Mouse (Mus musculus) liver, embryonic 12.5 days (tissue): ENCODE measurements around the gene Tmed10. TPM values are rescaled to one million over a fixed set of nuclear protein-coding genes. Genes with fewer than 3 reads are reported as not detected.

Experiments used
- ATAC-seq: fragments of 200-750 bp; cut with Nextera tagmentation; 2 replicates; pipeline ENCODE4 v1.8.0; 2017; ENCODE audit warnings: moderate number of reproducible peaks, mild to moderate bottlenecking, moderate library complexity
- H3K27ac ChIP-seq: fragments of 300-500 bp; sonication (generic); 2 replicates; pipeline ENCODE4 v1.5.1; 2016; ENCODE audit warnings: mild to moderate bottlenecking
- H3K27me3 ChIP-seq: fragments of 300-500 bp; sonication (generic); replicated peaks from 2 replicates; pipeline ENCODE4 v1.6.1; 2016; ENCODE audit warnings: mild to moderate bottlenecking, moderate library complexity
- H3K36me3 ChIP-seq: fragments of 300-500 bp; sonication (generic); 2 replicates; pipeline ENCODE4 v1.6.1; 2016; ENCODE audit warnings: mild to moderate bottlenecking, moderate library complexity
- H3K4me1 ChIP-seq: fragments of 300-500 bp; sonication (generic); 2 replicates; pipeline ENCODE4 v1.6.1; 2016
- H3K4me2 ChIP-seq: fragments of 300-500 bp; sonication (generic); 2 replicates; pipeline ENCODE4 v1.6.1; 2016; ENCODE audit warnings: mild to moderate bottlenecking, moderate library complexity
- H3K4me3 ChIP-seq: fragments of 300-500 bp; sonication (generic); 2 replicates; pipeline ENCODE4 v1.5.1; 2016; ENCODE audit warnings: mild to moderate bottlenecking, moderate library complexity
- H3K9ac ChIP-seq: fragments of 300-500 bp; sonication (generic); 2 replicates; pipeline ENCODE4 v1.6.1; 2016; ENCODE audit warnings: mild to moderate bottlenecking, moderate library complexity
- H3K9me3 ChIP-seq: fragments of 300-500 bp; sonication (generic); replicated peaks from 2 replicates; pipeline ENCODE4 v1.6.1; 2016; ENCODE audit warnings: mild to moderate bottlenecking, moderate library complexity
- WGBS: fragments of 180-500 bp; shearing (Covaris S2); methylation state at CpG from one replicate; pipeline ENCODE4 v1.1.7; 2016; ENCODE audit not compliant: insufficient replicate concordance; 5-methylcytosine and 5-hydroxymethylcytosine counted together
- polyA plus RNA-seq: library from polyadenylated mRNA; unstranded; fragments of >200 nt; fragmentation: Nextera tagmentation; extraction: Ambion mirVana; gene quantifications from 2 replicates; pipeline ENCODE4 v1.2.1, GENCODE M21; 2016

Gene Tmed10
- polyA plus RNA-seq, 1 experiment from 2014 or later: 195 TPM

GRCm38 (mm10) chr12:85344252-85344651 is 30.4 kb downstream of the Tmed10 start:
- no peak overlapping the region for H3K4me2 ChIP-seq
- peaks cover 12% of the 10 kb centered on the region for H3K4me1 ChIP-seq
- no peak for ATAC-seq
- H3K27me3 ChIP-seq: no peaks in the 10 kb centered on the region
- H3K9ac ChIP-seq: no peak overlapping the region
- H3K9me3 ChIP-seq: no peaks in the 10 kb centered on the region
- 78% methylated on average over 7 of the region's 7 CpGs for WGBS
- peaks cover 53% of the 10 kb centered on the region for H3K36me3 ChIP-seq
- no peak overlapping the region for H3K27ac ChIP-seq
- no peak overlapping the region for H3K4me3 ChIP-seq

GRCm38 (mm10) chr12:85342310-85342709 is 32.3 kb downstream of the Tmed10 start:
- 81% methylated on average over 4 of the region's 4 CpGs for WGBS
- H3K36me3 ChIP-seq: peaks cover 35% of the 10 kb centered on the region

GRCm38 (mm10) chr12:85341131-85341530 is 33.5 kb downstream of the Tmed10 start:
- ATAC-seq: no peak

More at GRCm38 (mm10) chr12:85342310-85342709, 32.3 kb downstream of the Tmed10 start:
- H3K9me3 ChIP-seq: no peaks in the 10 kb centered on the region
- H3K27me3 ChIP-seq: no peaks in the 10 kb centered on the region
- H3K4me2 ChIP-seq: no peak overlapping the region
- ATAC-seq: no peak
- H3K27ac ChIP-seq: no peak overlapping the region
- peaks cover 24% of the 10 kb centered on the region for H3K4me1 ChIP-seq
- no peak overlapping the region for H3K9ac ChIP-seq
- H3K4me3 ChIP-seq: no peak overlapping the region

GRCm38 (mm10) chr12:85339947-85340346 is 34.7 kb downstream of the Tmed10 start:
- H3K4me2 ChIP-seq: peak overlapping the region; percentile 82
- peak overlapping the region; percentile 91 for H3K27ac ChIP-seq
- H3K9me3 ChIP-seq: no peaks in the 10 kb centered on the region
- ATAC-seq: no peak
- peak overlapping the region; percentile 85 for H3K4me3 ChIP-seq
- H3K27me3 ChIP-seq: no peaks in the 10 kb centered on the region
- H3K9ac ChIP-seq: peak overlapping the region; percentile 96; the same call in 1 of the 2 replicates
- peaks cover 44% of the 10 kb centered on the region for H3K36me3 ChIP-seq
- WGBS: 22% methylated on average over 4 of the region's 4 CpGs
- H3K4me1 ChIP-seq: peaks cover 36% of the 10 kb centered on the region

More at GRCm38 (mm10) chr12:85341131-85341530, 33.5 kb downstream of the Tmed10 start:
- Histone ChIP-seq H3K4me3 (no peak overlapping the region), H3K27me3 (no peaks in the 10 kb centered on the region), H3K27ac (no peak overlapping the region), H3K36me3 (peaks cover 38% of the 10 kb centered on the region), H3K4me2 (no peak overlapping the region), H3K4me1 (peaks cover 35% of the 10 kb centered on the region), H3K9ac (no peak overlapping the region), H3K9me3 (no peaks in the 10 kb centered on the region)
- 38% methylated on average over 1 of the region's 1 CpGs for WGBS

GRCm38 (mm10) chr12:85339243-85339729 is 35.4 kb downstream of the Tmed10 start, which contains the start of gene Nek9:
Gene Nek9 (minus strand): TSS chr12:85339362.
- Histone ChIP-seq H3K9me3 (no peaks in the 10 kb centered on the region), H3K9ac (peak within 1 kb of the TSS; percentile 96)

GRCm38 (mm10) chr12:85338815-85339214 is 35.8 kb downstream of the Tmed10 start:
- Histone ChIP-seq H3K4me1 (peaks cover 36% of the 10 kb centered on the region), H3K9me3 (no peaks in the 10 kb centered on the region), H3K4me3 (peak overlapping the region; percentile 85), H3K4me2 (peak overlapping the region; percentile 82), H3K27ac (peak overlapping the region; percentile 91), H3K36me3 (peaks cover 43% of the 10 kb centered on the region), H3K9ac (peak overlapping the region; percentile 96), H3K27me3 (no peaks in the 10 kb centered on the region)
- WGBS: under 1% methylated on average over 41 of the region's 42 CpGs
- peak; percentile 67 for ATAC-seq

More at GRCm38 (mm10) chr12:85339243-85339729, 35.4 kb downstream of the Tmed10 start, which contains the start of gene Nek9:
- Histone ChIP-seq H3K27ac (peak within 1 kb of the TSS; percentile 91), H3K4me3 (peak within 1 kb of the TSS; percentile 85), H3K27me3 (no peaks in the 10 kb centered on the region), H3K36me3 (peaks cover 43% of the 10 kb centered on the region), H3K4me2 (peak within 1 kb of the TSS; percentile 82), H3K4me1 (peaks cover 36% of the 10 kb centered on the region)
- peak; percentile 88 for ATAC-seq
- under 1% methylated on average over 36 of the region's 36 CpGs for WGBS

- H3K9me3 ChIP-seq: no peaks in the 10 kb centered on the region
- H3K36me3 ChIP-seq: peaks cover 46% of the 10 kb centered on the region
- H3K9ac ChIP-seq: peak overlapping the region; percentile 96
- WGBS: 51% methylated on average over 6 of the region's 6 CpGs
- no peaks in the 10 kb centered on the region for H3K27me3 ChIP-seq
- peaks cover 36% of the 10 kb centered on the region for H3K4me1 ChIP-seq
- ATAC-seq: peak; percentile 66
- H3K27ac ChIP-seq: peak overlapping the region; percentile 91
- H3K4me3 ChIP-seq: peak overlapping the region; percentile 85
- H3K4me2 ChIP-seq: peak overlapping the region; percentile 82
Observed at GRCm38 (mm10) chr12:85337567-85338311, 36.9 kb downstream of the Tmed10 start.

GRCm38 (mm10) chr12:85330153-85330552 is 44.5 kb downstream of the Tmed10 start:
- WGBS: 79% methylated on average over 7 of the region's 7 CpGs
- Histone ChIP-seq H3K27ac (no peak overlapping the region), H3K9me3 (no peaks in the 10 kb centered on the region), H3K4me3 (no peak overlapping the region), H3K4me2 (no peak overlapping the region), H3K36me3 (peaks cover 93% of the 10 kb centered on the region), H3K4me1 (no peaks in the 10 kb centered on the region), H3K9ac (no peak overlapping the region), H3K27me3 (no peaks in the 10 kb centered on the region)
- no peak for ATAC-seq

- H3K4me1 ChIP-seq: peaks cover 8% of the 10 kb centered on the region
- 69% methylated on average over 3 of the region's 3 CpGs for WGBS
- no peaks in the 10 kb centered on the region for H3K27me3 ChIP-seq
- H3K4me2 ChIP-seq: no peak overlapping the region
- H3K4me3 ChIP-seq: no peak overlapping the region
- ATAC-seq: no peak
- H3K9ac ChIP-seq: no peak overlapping the region
- H3K27ac ChIP-seq: no peak overlapping the region
- no peaks in the 10 kb centered on the region for H3K9me3 ChIP-seq
- peaks cover 99% of the 10 kb centered on the region for H3K36me3 ChIP-seq
Observed at GRCm38 (mm10) chr12:85308651-85309050, 66.0 kb downstream of the Tmed10 start.

GRCm38 (mm10) chr12:85305247-85305892 is 69.3 kb downstream of the Tmed10 start:
- no peaks in the 10 kb centered on the region for H3K27me3 ChIP-seq
- H3K27ac ChIP-seq: no peak overlapping the region
- H3K4me3 ChIP-seq: peak overlapping the region; percentile 38
- no peaks in the 10 kb centered on the region for H3K9me3 ChIP-seq
- H3K9ac ChIP-seq: no peak overlapping the region
- ATAC-seq: peak; percentile 65
- H3K4me2 ChIP-seq: peak overlapping the region; percentile 66
- WGBS: 43% methylated on average over 16 of the region's 16 CpGs
- peaks cover 8% of the 10 kb centered on the region for H3K4me1 ChIP-seq
- H3K36me3 ChIP-seq: peaks cover 97% of the 10 kb centered on the region

GRCm38 (mm10) chr12:85304725-85305124 is 69.9 kb downstream of the Tmed10 start:
- no peak overlapping the region for H3K27ac ChIP-seq
- H3K9me3 ChIP-seq: no peaks in the 10 kb centered on the region
- WGBS: 72% methylated on average over 4 of the region's 4 CpGs
- no peak overlapping the region for H3K9ac ChIP-seq
- no peak for ATAC-seq
- no peak overlapping the region; the same call in 1 of the 2 replicates for H3K4me2 ChIP-seq
- H3K27me3 ChIP-seq: no peaks in the 10 kb centered on the region
- H3K4me3 ChIP-seq: no peak overlapping the region
- H3K4me1 ChIP-seq: peaks cover 8% of the 10 kb centered on the region
- peaks cover 97% of the 10 kb centered on the region for H3K36me3 ChIP-seq

- Histone ChIP-seq H3K9me3 (no peaks in the 10 kb centered on the region), H3K36me3 (peaks cover 87% of the 10 kb centered on the region)
- WGBS: 83% methylated on average over 2 of the region's 2 CpGs
Observed at GRCm38 (mm10) chr12:85303256-85303655, 71.4 kb downstream of the Tmed10 start.

More at GRCm38 (mm10) chr12:85303256-85303655, 71.4 kb downstream of the Tmed10 start:
- Histone ChIP-seq H3K9ac (no peak overlapping the region), H3K27ac (no peak overlapping the region), H3K27me3 (no peaks in the 10 kb centered on the region), H3K4me3 (no peak overlapping the region), H3K4me2 (no peak overlapping the region), H3K4me1 (peaks cover 8% of the 10 kb centered on the region)
- no peak for ATAC-seq
